Mouse (Mus musculus): ENCODE measurements at regions not wholly inside any gene's neighbourhood (a gene's known extent, or its start where the extent isn't known, plus 50 kb on each side); places are given as distances from the start of the nearest gene placed in this dataset.
A peak's percentile ranks its signal among the peaks of the same experiment; 100 is the strongest.

GRCm38 (mm10) chr8:92522519-92522918 is 151.6 kb upstream of the Irx6 start:
- no peak for DNase-seq

DNA sequence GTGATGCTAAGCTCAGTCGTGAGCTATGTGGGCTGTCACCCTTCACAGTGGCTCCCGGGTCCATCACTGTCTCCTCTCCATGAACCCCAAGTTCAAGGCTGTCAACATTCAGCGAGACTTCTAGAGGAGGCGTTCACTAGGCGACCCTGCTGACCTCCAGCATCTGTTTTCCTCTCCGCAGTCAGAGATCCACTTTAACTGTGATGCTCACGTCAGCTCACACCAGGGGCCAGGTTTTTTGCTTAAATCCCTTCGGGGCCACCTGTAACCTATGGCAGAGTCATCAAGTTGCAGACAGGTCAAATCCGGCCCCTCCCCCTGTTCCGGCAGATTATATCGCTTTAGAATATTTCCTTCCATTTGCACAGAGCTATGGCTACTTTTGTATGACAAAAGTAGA is 144.3 kb upstream of the Irx6 start:
- no peak for DNase-seq

DNA sequence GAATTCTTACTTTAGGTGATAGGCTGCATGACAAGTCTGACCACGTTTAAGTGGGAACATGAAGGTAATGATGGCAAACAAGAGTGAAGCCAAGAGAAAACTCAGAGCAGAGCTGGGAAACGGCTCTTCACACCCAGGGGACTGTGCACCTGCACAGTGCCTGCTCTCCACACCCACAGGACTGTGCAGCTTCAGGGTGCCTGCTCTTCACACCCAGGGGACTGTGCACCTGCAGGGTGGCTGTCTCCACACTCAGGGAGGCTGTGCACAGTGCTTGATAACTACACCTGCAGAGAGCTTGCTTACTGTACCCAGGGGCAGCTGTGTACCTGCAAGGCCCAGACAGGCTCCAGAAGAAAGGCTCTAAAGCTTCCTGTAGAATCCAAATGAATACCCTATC is 133.5 kb upstream of the Irx6 start:
- no peak for DNase-seq

GRCm38 (mm10) chr8:92545347-92546059 is 128.6 kb upstream of the Irx6 start:
- no peak for DNase-seq

- no peak for DNase-seq
These were observed 118.9 kb upstream of the Irx6 start for GRCm38 (mm10) chr8:92555140-92555539.

DNA sequence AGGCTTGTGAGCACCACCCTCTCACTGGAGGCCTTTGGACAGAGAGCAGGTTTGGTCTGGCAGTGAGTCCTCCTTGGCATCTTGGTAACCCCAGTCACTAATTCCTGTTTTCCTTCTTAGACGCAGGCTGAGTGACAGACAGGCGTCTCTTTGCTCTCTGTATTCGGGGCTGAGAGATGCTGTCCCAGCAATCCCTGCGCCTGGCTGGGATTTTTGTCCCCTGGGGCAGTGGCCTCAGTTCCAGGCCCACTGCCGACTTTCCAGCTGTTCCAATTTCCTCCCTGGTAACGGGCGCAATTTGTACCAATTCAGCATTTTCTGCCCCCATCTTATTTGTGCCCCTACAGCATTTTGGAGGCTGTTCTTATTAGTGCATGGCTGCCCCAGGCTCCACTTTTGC is 118.5 kb upstream of the Irx6 start:
- no peak for DNase-seq

DNA sequence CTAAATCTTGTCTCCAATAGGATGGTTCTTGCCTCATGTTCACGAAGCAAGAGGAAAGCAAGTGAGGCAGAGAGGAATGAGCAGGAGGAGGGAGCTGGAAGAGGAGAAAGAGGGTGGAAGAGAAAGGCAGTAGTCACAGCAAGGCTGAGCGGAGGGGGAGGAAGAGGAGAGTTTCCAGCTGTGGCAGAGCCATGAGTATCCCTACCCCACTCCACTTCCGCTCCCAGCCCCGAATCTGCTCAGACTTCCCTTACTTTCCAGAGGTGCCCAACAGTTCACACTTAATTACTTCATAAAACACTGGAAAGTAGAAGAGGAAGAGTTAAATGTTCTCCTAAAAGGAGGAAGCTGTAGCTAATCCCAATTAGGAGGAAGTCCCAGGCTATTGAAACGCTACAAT is 111.6 kb upstream of the Irx6 start:
- no peak for DNase-seq

GRCm38 (mm10) chr8:92562962-92563361 is 111.1 kb upstream of the Irx6 start:
- no peak for DNase-seq

- no peak for DNase-seq
These were observed 104.4 kb upstream of the Irx6 start for GRCm38 (mm10) chr8:92569650-92570049.

- no peak for DNase-seq
These were observed 94.6 kb upstream of the Irx6 start for GRCm38 (mm10) chr8:92579446-92579845.

DNA sequence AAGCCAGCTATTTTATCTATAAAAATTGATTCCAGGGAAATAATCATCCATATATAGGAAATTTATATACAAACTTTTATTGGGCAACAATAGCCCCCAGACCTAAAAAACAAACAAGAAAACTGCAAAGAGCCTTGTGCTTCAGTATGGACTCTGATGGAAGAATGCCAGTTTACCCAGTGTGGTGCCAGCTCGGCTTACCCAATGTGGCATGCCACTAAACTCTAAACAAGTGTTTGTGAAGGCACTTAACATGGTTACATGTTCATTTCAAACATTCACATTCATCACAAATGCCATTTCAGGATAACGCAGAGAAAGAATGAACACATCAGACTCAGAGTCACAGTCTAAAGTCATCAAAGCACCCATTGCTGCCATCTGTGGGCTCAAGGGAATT is 93.0 kb upstream of the Irx6 start:
- no peak for DNase-seq

DNA sequence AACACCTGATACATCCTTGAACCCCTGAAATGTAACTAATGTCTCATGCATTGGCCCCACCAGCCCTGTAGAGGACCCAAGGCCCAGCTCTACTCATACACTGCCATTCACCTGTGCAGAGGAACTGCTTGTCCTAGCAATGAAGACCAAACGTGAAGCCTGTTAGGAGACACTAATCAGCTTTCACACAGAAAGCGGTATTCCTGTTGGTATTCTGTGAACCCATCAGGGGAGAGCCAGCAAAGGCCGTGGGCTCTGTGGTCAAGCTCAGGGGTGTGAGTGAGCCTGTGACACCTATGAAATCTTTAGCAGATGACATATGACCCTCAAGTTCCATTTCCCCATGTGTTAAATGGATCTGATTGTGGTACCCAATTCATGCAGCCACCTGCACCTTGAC is 73.3 kb upstream of the Irx6 start:
- no peak for DNase-seq

- DNase-seq = no peak
These were observed 71.1 kb upstream of the Irx6 start for GRCm38 (mm10) chr8:92602973-92603372.

DNA sequence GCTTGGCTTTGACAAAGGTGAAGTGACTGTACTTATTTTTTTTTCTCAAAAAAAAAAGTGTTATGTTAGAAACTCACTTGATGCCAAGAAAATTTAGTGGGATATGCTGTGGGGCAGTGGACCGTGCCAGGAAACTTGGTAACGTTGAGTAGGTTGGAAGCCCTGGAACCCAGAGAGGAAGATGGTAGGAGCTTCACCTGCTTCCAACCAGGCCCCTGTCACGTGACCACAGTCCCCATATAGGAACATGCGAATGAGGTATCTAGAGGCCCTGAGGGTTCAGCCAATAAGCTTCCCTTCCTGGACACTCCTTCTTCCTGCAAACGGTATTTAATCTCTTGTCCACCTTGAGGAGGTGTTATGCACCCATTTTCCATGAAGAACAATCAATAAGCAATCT is 68.5 kb upstream of the Irx6 start:
- no peak for DNase-seq

GRCm38 (mm10) chr8:92607604-92608003 is 66.5 kb upstream of the Irx6 start:
- no peak for DNase-seq

DNA sequence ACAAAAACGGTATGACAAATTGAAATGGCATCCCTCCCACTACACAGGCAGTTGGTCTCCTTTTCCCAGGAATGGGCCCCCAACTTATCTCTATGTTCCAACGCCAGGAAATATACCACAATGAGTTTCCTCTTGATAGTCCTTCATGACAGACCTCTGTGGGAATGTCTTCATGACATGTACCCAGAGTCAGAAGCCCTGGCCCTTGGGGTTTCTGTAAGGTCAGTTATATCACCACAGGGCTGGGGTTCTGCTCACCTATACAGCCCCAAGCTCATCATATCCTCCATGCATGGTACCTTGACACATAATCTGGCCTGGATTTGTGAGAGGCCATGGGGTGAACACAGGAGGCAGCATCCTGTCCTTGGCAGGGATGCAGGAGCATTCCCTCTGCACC is 64.2 kb upstream of the Irx6 start:
- DNase-seq = no peak

DNA sequence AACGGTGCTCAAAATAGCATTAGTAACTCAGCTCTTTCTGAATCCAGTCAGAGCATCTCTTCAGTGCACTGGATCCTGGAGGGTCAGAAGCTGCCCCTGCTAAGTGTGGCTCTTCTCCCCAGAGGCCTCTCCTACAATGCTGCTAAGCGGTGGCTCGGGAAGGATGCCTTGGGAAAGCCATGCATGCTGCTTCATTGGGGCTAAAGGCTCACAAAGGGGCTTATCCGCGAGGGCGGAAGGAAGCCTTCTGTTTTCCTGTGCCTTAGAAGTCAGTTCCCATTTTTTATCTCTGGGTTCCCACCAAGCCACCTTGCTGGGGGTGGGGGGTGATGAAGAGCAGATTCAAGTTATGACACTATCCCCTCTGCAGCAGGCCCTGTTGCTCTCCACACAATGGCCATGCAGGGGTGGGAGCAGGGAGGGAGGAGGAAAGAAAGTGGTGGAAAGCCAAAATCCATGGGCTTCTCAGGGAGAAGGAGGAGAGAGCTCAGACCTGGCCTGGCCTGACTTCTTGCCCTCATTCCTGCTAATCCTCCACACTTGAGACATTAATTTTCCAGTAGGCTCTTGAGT is 63.5 kb upstream of the Irx6 start:
- DNase-seq = no peak

DNA sequence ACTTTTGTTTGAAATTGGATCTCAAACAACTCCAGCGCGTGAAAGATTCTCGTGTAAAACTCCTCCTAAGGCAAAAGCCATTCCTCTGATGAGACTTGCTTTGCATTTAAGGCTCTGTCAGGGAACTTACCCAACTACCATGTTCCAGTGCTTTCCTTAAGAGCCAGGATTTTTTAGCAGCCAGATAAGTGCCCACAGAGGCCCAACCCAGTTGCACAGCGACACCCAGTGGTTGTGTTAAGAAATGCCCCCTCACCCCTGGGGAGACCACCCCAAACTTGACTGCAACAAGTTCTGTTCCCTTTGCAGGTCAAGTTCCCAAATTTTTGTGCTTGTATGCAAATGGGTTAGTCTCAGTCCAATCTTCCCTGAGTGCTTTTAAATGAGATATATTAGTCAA is 60.6 kb upstream of the Irx6 start:
- DNase-seq = peak; percentile 3

- no peak for DNase-seq
These were observed 57.6 kb upstream of the Irx6 start for GRCm38 (mm10) chr8:92616341-92617115.

DNA sequence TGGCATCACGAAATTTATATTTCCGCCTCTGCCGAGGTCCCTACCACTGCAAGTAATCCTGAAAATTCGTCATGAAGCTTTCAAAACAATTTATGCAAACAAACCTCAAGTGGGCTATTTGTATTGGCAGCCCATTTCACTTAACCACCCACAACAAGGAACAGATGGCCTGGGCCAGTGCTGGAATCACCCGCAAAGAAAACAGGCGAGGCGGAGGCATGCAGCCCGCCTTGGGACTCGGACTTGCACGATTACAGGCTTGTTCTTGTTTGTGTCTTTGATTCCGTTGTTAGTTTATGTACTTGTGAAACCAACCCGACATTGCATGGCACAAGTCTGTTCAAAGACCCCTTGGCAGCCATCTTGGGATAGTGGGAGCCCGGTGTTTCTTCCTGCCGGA is 55.8 kb upstream of the Irx6 start:
- DNase-seq = no peak
